Mouse (Mus musculus) urinary bladder, postnatal 25 days (tissue): ENCODE data around the gene Htr6.

Source experiments
- DNase-seq: peaks from one replicate; pipeline ENCODE4 v3.0.0; 2022; ENCODE audit warnings: low spot score

The Htr6 gene

GRCm38 (mm10) chr4:139088982-139089671 is 13.8 kb upstream of the Htr6 start:
- DNase-seq, result no peak

GRCm38 (mm10) chr4:139086984-139087383 is 11.6 kb upstream of the Htr6 start:
- DNase-seq, result no peak

- DNase-seq, result peak; percentile 87
Measured at GRCm38 (mm10) chr4:139086037-139086436, 10.7 kb upstream of the Htr6 start.

- DNase-seq, result no peak
Measured at GRCm38 (mm10) chr4:139085337-139085736, 10.0 kb upstream of the Htr6 start.

GRCm38 (mm10) chr4:139082790-139083564 is 7.6 kb upstream of the Htr6 start:
- no peak for DNase-seq

GRCm38 (mm10) chr4:139081270-139081931 is 6.0 kb upstream of the Htr6 start:
- no peak for DNase-seq

- no peak for DNase-seq
Measured at GRCm38 (mm10) chr4:139080259-139080658, 4.9 kb upstream of the Htr6 start.

GRCm38 (mm10) chr4:139079439-139079838 is 4.1 kb upstream of the Htr6 start:
- DNase-seq, result no peak

- DNase-seq, result no peak
Measured at GRCm38 (mm10) chr4:139078726-139079125, 3.4 kb upstream of the Htr6 start.

GRCm38 (mm10) chr4:139078313-139078712 is 2.9 kb upstream of the Htr6 start:
- DNase-seq, result no peak

- no peak for DNase-seq
Measured at GRCm38 (mm10) chr4:139075915-139076314, 545 bp upstream of the Htr6 start.

- no peak for DNase-seq
Measured at GRCm38 (mm10) chr4:139074060-139074459, 1.3 kb downstream of the Htr6 start.

GRCm38 (mm10) chr4:139068287-139068686 is 7.1 kb downstream of the Htr6 start:
- DNase-seq, result no peak

- DNase-seq, result no peak
Measured at GRCm38 (mm10) chr4:139064831-139065230, 10.5 kb downstream of the Htr6 start.

- peak; percentile 34 for DNase-seq
Measured at GRCm38 (mm10) chr4:139059569-139059968, 15.8 kb downstream of the Htr6 start.

GRCm38 (mm10) chr4:139058029-139058428 is 17.3 kb downstream of the Htr6 start:
- no peak for DNase-seq

- no peak for DNase-seq
Measured at GRCm38 (mm10) chr4:139057291-139057690, 18.1 kb downstream of the Htr6 start.

GRCm38 (mm10) chr4:139055744-139056143 is 19.6 kb downstream of the Htr6 start:
- DNase-seq, result no peak

- DNase-seq, result no peak
Measured at GRCm38 (mm10) chr4:139055336-139055735, 20.0 kb downstream of the Htr6 start.

GRCm38 (mm10) chr4:139054300-139054923 is 21.0 kb downstream of the Htr6 start:
- no peak for DNase-seq

- DNase-seq, result no peak
Measured at GRCm38 (mm10) chr4:139053391-139053790, 22.0 kb downstream of the Htr6 start.

GRCm38 (mm10) chr4:139052796-139053195 is 22.6 kb downstream of the Htr6 start:
- DNase-seq, result no peak

GRCm38 (mm10) chr4:139048518-139048917 is 26.9 kb downstream of the Htr6 start:
- DNase-seq, result no peak
